Mouse (Mus musculus): ENCODE measurements around the gene Gimap4. TPM values are rescaled to one million over a fixed set of nuclear protein-coding genes. Genes with fewer than 3 reads are reported as not detected.
A peak's percentile ranks its signal among the peaks of the same experiment; 100 is the strongest.

The Gimap4 gene
- polyA plus RNA-seq, 1 experiment from 2014 or later = 1.3 TPM

GRCm38 (mm10) chr6:48718455-48718854 lies 34.1 kb downstream of the Gimap4 start, which contains the start of the genes Gm28053 and Gimap7:
Gene Gm28053 (plus strand): TSS chr6:48718607.
Gene Gimap7 (plus strand): TSS chr6:48718621.
- no peak for ATAC-seq
- no peak within 1 kb of the TSS for H3K9ac ChIP-seq (ENCODE audit: low read depth, low read length)
- WGBS = 56% methylated on average over 2 of the region's 2 CpGs

GRCm38 (mm10) chr6:48720326-48720725 lies 36.0 kb downstream of the Gimap4 start:
- H3K4me1 ChIP-seq (ENCODE audit: control insufficient read depth, insufficient read depth, low read depth, low read length) = no peaks in the 10 kb centered on the region
- H3K4me3 ChIP-seq (ENCODE audit: low read length) = no peak overlapping the region
- no peak overlapping the region for H3K27ac ChIP-seq (ENCODE audit: low read depth, low read length)
- WGBS = 80% methylated on average over 4 of the region's 4 CpGs
- H3K4me2 ChIP-seq (ENCODE audit: low read length) = no peak overlapping the region
- no peaks in the 10 kb centered on the region for H3K9me3 ChIP-seq (ENCODE audit: control insufficient read depth, low read length)
- no peak for ATAC-seq
- no peaks in the 10 kb centered on the region for H3K27me3 ChIP-seq (replicated peaks; ENCODE audit: control insufficient read depth, insufficient read depth, low read length)
- H3K36me3 ChIP-seq (ENCODE audit: control insufficient read depth, insufficient read depth, low read length) = no peaks in the 10 kb centered on the region
- no peak overlapping the region for H3K9ac ChIP-seq (ENCODE audit: low read depth, low read length)

More at GRCm38 (mm10) chr6:48718455-48718854, 34.1 kb downstream of the Gimap4 start, which contains the start of the genes Gm28053 and Gimap7:
- no peaks in the 10 kb centered on the region for H3K9me3 ChIP-seq (ENCODE audit: control insufficient read depth, low read length)
- H3K4me3 ChIP-seq (ENCODE audit: low read length) = no peak within 1 kb of the TSS
- no peaks in the 10 kb centered on the region for H3K4me1 ChIP-seq (ENCODE audit: control insufficient read depth, insufficient read depth, low read depth, low read length)
- H3K4me2 ChIP-seq (ENCODE audit: low read length) = no peak within 1 kb of the TSS
- no peaks in the 10 kb centered on the region for H3K27me3 ChIP-seq (replicated peaks; ENCODE audit: control insufficient read depth, insufficient read depth, low read length)
- no peaks in the 10 kb centered on the region for H3K36me3 ChIP-seq (ENCODE audit: control insufficient read depth, insufficient read depth, low read length)
- no peak within 1 kb of the TSS for H3K27ac ChIP-seq (ENCODE audit: low read depth, low read length)

- Histone ChIP-seq H3K27ac (ENCODE audit: low read depth, low read length) (no peak overlapping the region), H3K9ac (ENCODE audit: low read depth, low read length) (no peak overlapping the region), H3K9me3 (ENCODE audit: control insufficient read depth, low read length) (no peaks in the 10 kb centered on the region), H3K4me3 (ENCODE audit: low read length) (no peak overlapping the region), H3K36me3 (ENCODE audit: control insufficient read depth, insufficient read depth, low read length) (no peaks in the 10 kb centered on the region), H3K27me3 (replicated peaks; ENCODE audit: control insufficient read depth, insufficient read depth, low read length) (no peaks in the 10 kb centered on the region), H3K4me1 (ENCODE audit: control insufficient read depth, insufficient read depth, low read depth, low read length) (no peaks in the 10 kb centered on the region), H3K4me2 (ENCODE audit: low read length) (no peak overlapping the region)
- no peak for ATAC-seq
- WGBS = 86% methylated on average over 8 of the region's 8 CpGs
Observed at GRCm38 (mm10) chr6:48723468-48723867, 39.1 kb downstream of the Gimap4 start.

GRCm38 (mm10) chr6:48725476-48725875 lies 41.1 kb downstream of the Gimap4 start:
- ATAC-seq = peak; percentile 58
- no peaks in the 10 kb centered on the region for H3K9me3 ChIP-seq (ENCODE audit: control insufficient read depth, low read length)
- no peak overlapping the region for H3K9ac ChIP-seq (ENCODE audit: low read depth, low read length)
- H3K4me2 ChIP-seq (ENCODE audit: low read length) = no peak overlapping the region
- no peak overlapping the region for H3K27ac ChIP-seq (ENCODE audit: low read depth, low read length)
- no peaks in the 10 kb centered on the region for H3K4me1 ChIP-seq (ENCODE audit: control insufficient read depth, insufficient read depth, low read depth, low read length)
- H3K36me3 ChIP-seq (ENCODE audit: control insufficient read depth, insufficient read depth, low read length) = no peaks in the 10 kb centered on the region
- no peak overlapping the region for H3K4me3 ChIP-seq (ENCODE audit: low read length)
- 0% methylated on average over 1 of the region's 1 CpGs for WGBS
- H3K27me3 ChIP-seq (replicated peaks; ENCODE audit: control insufficient read depth, insufficient read depth, low read length) = no peaks in the 10 kb centered on the region

- Histone ChIP-seq H3K4me2 (ENCODE audit: low read length) (no peak overlapping the region), H3K9me3 (ENCODE audit: control insufficient read depth, low read length) (no peaks in the 10 kb centered on the region), H3K27ac (ENCODE audit: low read depth, low read length) (no peak overlapping the region), H3K9ac (ENCODE audit: low read depth, low read length) (no peak overlapping the region), H3K4me1 (ENCODE audit: control insufficient read depth, insufficient read depth, low read depth, low read length) (no peaks in the 10 kb centered on the region), H3K36me3 (ENCODE audit: control insufficient read depth, insufficient read depth, low read length) (no peaks in the 10 kb centered on the region), H3K27me3 (replicated peaks; ENCODE audit: control insufficient read depth, insufficient read depth, low read length) (no peaks in the 10 kb centered on the region), H3K4me3 (ENCODE audit: low read length) (no peak overlapping the region)
- no peak for ATAC-seq
- 95% methylated on average over 5 of the region's 5 CpGs for WGBS
Observed at GRCm38 (mm10) chr6:48727761-48728160, 43.4 kb downstream of the Gimap4 start.

- no peak for ATAC-seq
- H3K4me3 ChIP-seq (ENCODE audit: low read length) = no peak overlapping the region
- H3K36me3 ChIP-seq (ENCODE audit: control insufficient read depth, insufficient read depth, low read length) = no peaks in the 10 kb centered on the region
- H3K27me3 ChIP-seq (replicated peaks; ENCODE audit: control insufficient read depth, insufficient read depth, low read length) = no peaks in the 10 kb centered on the region
- H3K4me1 ChIP-seq (ENCODE audit: control insufficient read depth, insufficient read depth, low read depth, low read length) = no peaks in the 10 kb centered on the region
- no peaks in the 10 kb centered on the region for H3K9me3 ChIP-seq (ENCODE audit: control insufficient read depth, low read length)
- H3K27ac ChIP-seq (ENCODE audit: low read depth, low read length) = no peak overlapping the region
- H3K4me2 ChIP-seq (ENCODE audit: low read length) = no peak overlapping the region
- H3K9ac ChIP-seq (ENCODE audit: low read depth, low read length) = no peak overlapping the region
- WGBS = 60% methylated on average over 8 of the region's 8 CpGs
Observed at GRCm38 (mm10) chr6:48732864-48733304, 48.5 kb downstream of the Gimap4 start.

GRCm38 (mm10) chr6:48733660-48734059 lies 49.3 kb downstream of the Gimap4 start:
- Histone ChIP-seq H3K9ac (ENCODE audit: low read depth, low read length) (no peak overlapping the region), H3K27me3 (replicated peaks; ENCODE audit: control insufficient read depth, insufficient read depth, low read length) (no peaks in the 10 kb centered on the region), H3K4me3 (ENCODE audit: low read length) (no peak overlapping the region), H3K4me2 (ENCODE audit: low read length) (no peak overlapping the region), H3K9me3 (ENCODE audit: control insufficient read depth, low read length) (no peaks in the 10 kb centered on the region), H3K4me1 (ENCODE audit: control insufficient read depth, insufficient read depth, low read depth, low read length) (no peaks in the 10 kb centered on the region), H3K36me3 (ENCODE audit: control insufficient read depth, insufficient read depth, low read length) (no peaks in the 10 kb centered on the region), H3K27ac (ENCODE audit: low read depth, low read length) (no peak overlapping the region)
- ATAC-seq = no peak
- 74% methylated on average over 1 of the region's 1 CpGs for WGBS

GRCm38 (mm10) chr6:48737053-48737452 lies 52.7 kb downstream of the Gimap4 start:
- Histone ChIP-seq H3K4me3 (ENCODE audit: low read length) (no peak overlapping the region), H3K36me3 (ENCODE audit: control insufficient read depth, insufficient read depth, low read length) (no peaks in the 10 kb centered on the region), H3K9ac (ENCODE audit: low read depth, low read length) (no peak overlapping the region), H3K27ac (ENCODE audit: low read depth, low read length) (no peak overlapping the region), H3K4me2 (ENCODE audit: low read length) (no peak overlapping the region), H3K4me1 (ENCODE audit: control insufficient read depth, insufficient read depth, low read depth, low read length) (peaks cover 1% of the 10 kb centered on the region), H3K9me3 (ENCODE audit: control insufficient read depth, low read length) (no peaks in the 10 kb centered on the region), H3K27me3 (replicated peaks; ENCODE audit: control insufficient read depth, insufficient read depth, low read length) (no peaks in the 10 kb centered on the region; the same call in 1 of the 2 replicates)
- WGBS = 79% methylated on average over 2 of the region's 2 CpGs
- ATAC-seq = no peak

- no peak overlapping the region for H3K4me2 ChIP-seq (ENCODE audit: low read length)
- H3K36me3 ChIP-seq (ENCODE audit: control insufficient read depth, insufficient read depth, low read length) = no peaks in the 10 kb centered on the region
- H3K9me3 ChIP-seq (ENCODE audit: control insufficient read depth, low read length) = no peaks in the 10 kb centered on the region
- no peaks in the 10 kb centered on the region; the same call in 1 of the 2 replicates for H3K27me3 ChIP-seq (replicated peaks; ENCODE audit: control insufficient read depth, insufficient read depth, low read length)
- H3K9ac ChIP-seq (ENCODE audit: low read depth, low read length) = no peak overlapping the region
- peaks cover 7% of the 10 kb centered on the region for H3K4me1 ChIP-seq (ENCODE audit: control insufficient read depth, insufficient read depth, low read depth, low read length)
- no peak overlapping the region for H3K27ac ChIP-seq (ENCODE audit: low read depth, low read length)
- 93% methylated on average over 5 of the region's 5 CpGs for WGBS
- no peak for ATAC-seq
- no peak overlapping the region for H3K4me3 ChIP-seq (ENCODE audit: low read length)
Observed at GRCm38 (mm10) chr6:48737688-48738087, 53.3 kb downstream of the Gimap4 start.
